Comparison of ENCODE assay signal across 11 mouse cellular contexts in genomic region chr13:112119611-112120041, GRCm38 (mm10).
DNase-seq lines count a peak whose midpoint lies in the region.
"Had no signal": no experiment of that assay in that cellular context is flagged by ENCODE, and none has a peak within 500 bp of the region (broad histone marks: within the 10 kb centered on the region; RNA-seq: fewer than 3 reads in every experiment).

No protein-coding gene starts in this region.

- H3K4me3 ChIP-seq in brown adipose tissue, adult 24 weeks (ENCODE audit: insufficient read depth, low read depth, low read length) = no peak overlapping the region; the same call in 1 of the 2 replicates

- DNase-seq in layer of hippocampus, adult 11-12 months (ENCODE audit: low spot score) = peak; percentile 26
- DNase-seq in layer of hippocampus, adult 9-10 months (ENCODE audit: low spot score) = no peak
- peak; percentile 42 to 58 for DNase-seq in heart, adult 9 months (ENCODE audit: low spot score in 2 of 2)
- peak; percentile 61 for DNase-seq in kidney, postnatal 14 days
- DNase-seq in spleen, adult 12 weeks (ENCODE audit: low spot score) = no peak
- DNase-seq in thymus, postnatal 14 days = no peak
- no peak for DNase-seq in lung, adult 18-20 months
- DNase-seq: cerebellum, adult 9-10 months; gastrocnemius, postnatal 25 days had no signal

- peaks cover 25% of the 10 kb centered on the region for H3K4me1 ChIP-seq in brown adipose tissue, adult 24 weeks (ENCODE audit: control insufficient read depth, insufficient read depth, insufficient read length, low read length)

- H3K27ac ChIP-seq in brown adipose tissue, adult 24 weeks (replicated peaks; ENCODE audit: low read depth, low read length) = peak overlapping the region; percentile 95
- H3K27ac ChIP-seq: liver, embryonic 14.5 days had no signal

Comparison
In these comparisons a context has a peak if more than half of its experiments do, and no peak if none do; other contexts are left out.
1. DNase-seq: peak in layer of hippocampus, adult 11-12 months (single experiment), heart, adult 9 months (2 of 2) and kidney, postnatal 14 days (single experiment); none in layer of hippocampus, adult 9-10 months (single experiment), spleen, adult 12 weeks (single experiment), thymus, postnatal 14 days (single experiment) and lung, adult 18-20 months (0 of 2).